Mouse (Mus musculus) kidney, adult 2 months (tissue): ENCODE results near the gene Rasa2.
"Not testable (repeated sequence)": the region's sequence is repeated elsewhere in the genome, so short reads cannot be mapped to it uniquely, and the experiment has no call there.

Source experiments
- CTCF ChIP-seq: fragments of 200-500 bp; conservative IDR thresholded peaks from 2 replicates; pipeline ENCODE4 v1.5.1; 2011; ENCODE audit warnings: low read depth, mild to moderate bottlenecking, control low read depth, low read length, moderate library complexity, mixed read lengths; ENCODE audit not compliant: insufficient read depth, insufficient read length
- POLR2A ChIP-seq: fragments of 200-500 bp; IDR thresholded peaks from one replicate; pipeline ENCODE4 v1.6.1; 2011; ENCODE audit warnings: low read depth, low read length, control low read depth

DNA sequence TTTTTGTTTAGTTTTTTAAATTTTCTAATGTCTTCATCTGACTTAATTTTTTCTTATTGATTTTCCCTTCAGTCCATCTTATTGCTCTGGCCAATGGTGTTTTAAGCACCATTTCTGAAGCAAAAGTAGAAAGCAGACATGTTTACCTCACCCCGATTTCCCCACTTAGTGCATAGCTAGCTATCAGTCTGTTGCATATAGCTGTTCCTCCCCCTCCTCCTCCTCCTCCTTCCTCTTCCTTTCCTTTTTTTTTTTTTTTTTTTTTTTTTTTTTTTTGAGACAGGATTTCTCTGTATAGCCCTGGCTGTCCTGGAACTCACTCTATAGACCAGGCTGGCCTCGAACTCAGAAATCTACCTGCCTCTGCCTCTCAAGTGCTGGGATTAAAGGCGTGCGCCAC, 95.3 kb downstream of the Rasa2 start:
- TF ChIP-seq CTCF, POLR2A: not testable (repeated sequence)
